Mouse (Mus musculus): ENCODE measurements at regions not wholly inside any gene's neighbourhood (a gene's known extent, or its start where the extent isn't known, plus 50 kb on each side); places are given as distances from the start of the nearest gene placed in this dataset.

DNA sequence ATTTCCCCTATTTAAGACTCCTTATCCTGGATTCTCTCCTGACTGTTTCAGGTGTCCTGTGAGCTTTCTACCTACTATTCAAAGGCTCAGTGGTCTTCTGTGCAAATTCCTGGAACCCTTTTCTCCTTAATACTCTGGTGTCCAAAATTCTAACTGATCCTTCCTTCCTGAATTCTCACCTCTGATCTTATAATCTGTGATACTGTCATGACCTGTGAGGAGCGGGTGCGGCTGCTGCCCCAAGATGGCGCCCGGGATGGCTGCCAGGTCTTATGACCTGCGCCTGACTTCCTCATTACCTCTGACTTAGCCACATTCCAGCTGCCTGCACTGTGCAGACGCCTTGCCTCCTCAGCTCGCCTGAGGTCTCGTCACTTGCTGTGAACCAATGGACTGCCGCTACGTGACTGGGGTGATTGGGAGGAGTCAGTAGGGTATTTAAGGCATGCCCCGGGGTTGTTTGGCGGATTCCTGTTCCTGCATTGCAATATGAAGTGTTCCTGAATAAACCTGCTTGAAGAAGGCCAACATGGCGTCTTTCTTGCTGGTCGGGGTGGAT, 131.2 kb downstream of the Ptbp2 start:
- DNase-seq: no peak

DNA sequence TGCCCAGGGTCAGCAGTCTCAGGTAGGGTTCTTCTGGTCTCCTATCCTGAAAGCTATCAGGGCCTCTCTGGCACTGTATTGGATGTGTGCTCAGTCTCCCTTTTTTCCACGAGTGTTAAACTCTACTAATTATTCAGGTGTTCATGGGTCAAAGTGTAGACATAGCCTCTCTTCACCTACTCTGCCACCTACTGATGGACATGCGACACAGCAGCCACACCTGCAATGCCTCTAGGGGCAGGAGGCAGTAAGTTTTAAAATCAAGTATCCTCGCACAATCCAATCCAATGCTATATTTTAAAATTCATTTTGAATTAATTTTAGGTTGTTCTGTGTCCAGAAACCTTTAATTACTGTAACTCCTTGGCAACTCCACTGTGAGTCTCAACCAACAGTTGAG, 145.6 kb downstream of the Ptbp2 start:
- no peak for DNase-seq

DNA sequence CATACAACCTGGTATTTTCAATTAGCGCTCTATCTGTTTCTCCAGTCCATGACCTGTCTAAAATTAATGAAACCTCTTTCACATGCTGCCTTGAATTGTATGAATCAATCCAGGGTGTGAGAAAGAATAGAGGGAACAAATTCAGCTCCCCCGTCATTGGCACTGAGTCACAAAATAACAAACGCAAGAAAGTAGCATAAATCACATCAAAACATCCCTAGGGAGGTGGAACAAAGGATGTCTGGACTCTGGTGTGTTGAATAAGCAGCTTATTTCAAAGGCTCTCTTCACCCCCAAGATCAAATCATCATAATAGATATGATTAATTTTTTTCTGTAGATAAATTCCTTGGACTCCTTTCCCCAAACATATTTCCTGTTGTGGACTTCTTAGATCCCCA, 148.6 kb downstream of the Ptbp2 start:
- DNase-seq: no peak

DNA sequence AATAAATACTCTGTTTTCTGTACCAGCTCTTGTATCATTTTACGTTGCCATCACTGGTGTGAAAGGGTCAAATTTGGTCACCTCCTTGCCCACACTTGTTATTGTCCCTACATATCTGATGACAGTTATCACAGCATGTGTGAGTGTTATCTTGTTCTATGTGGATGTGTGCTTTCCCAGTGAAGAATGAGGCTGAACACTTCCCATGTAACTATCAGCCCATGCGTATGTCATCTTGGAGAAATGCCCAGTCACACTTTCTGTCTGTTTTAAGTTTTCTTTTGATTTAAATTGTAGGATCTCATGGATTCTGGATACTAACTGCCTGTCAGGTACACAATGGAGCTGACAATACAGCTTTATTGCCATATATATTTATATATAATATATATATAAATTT, 150.8 kb downstream of the Ptbp2 start:
- DNase-seq: no peak

- DNase-seq: no peak
These were observed 178.2 kb downstream of the Ptbp2 start for GRCm38 (mm10) chr3:119606116-119606515.

GRCm38 (mm10) chr3:119588872-119589416, 195.3 kb downstream of the Ptbp2 start:
- no peak for DNase-seq

- no peak for DNase-seq
These were observed 196.3 kb downstream of the Ptbp2 start for GRCm38 (mm10) chr3:119587971-119588370.

GRCm38 (mm10) chr3:119575516-119575915, 208.8 kb downstream of the Ptbp2 start:
- no peak for DNase-seq

DNA sequence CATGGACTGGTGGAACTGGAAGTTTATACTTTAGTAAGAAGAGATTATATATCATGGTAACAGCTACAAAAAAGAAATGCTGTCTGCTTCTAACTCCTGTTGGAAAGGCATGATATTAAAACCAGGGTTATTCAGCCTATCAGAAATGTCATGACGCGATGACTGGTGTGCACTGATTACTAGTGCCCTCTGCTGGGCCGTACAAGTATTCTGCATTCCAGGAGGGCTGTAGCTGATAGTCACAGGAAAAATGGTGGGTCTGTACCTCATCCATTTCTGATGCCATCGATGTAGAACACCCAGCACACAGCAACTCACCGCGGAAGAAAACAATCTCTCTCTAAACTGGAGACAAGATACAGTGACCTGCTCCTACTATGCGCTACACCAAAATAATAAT, 246.4 kb downstream of the Ptbp2 start:
- no peak for DNase-seq

DNA sequence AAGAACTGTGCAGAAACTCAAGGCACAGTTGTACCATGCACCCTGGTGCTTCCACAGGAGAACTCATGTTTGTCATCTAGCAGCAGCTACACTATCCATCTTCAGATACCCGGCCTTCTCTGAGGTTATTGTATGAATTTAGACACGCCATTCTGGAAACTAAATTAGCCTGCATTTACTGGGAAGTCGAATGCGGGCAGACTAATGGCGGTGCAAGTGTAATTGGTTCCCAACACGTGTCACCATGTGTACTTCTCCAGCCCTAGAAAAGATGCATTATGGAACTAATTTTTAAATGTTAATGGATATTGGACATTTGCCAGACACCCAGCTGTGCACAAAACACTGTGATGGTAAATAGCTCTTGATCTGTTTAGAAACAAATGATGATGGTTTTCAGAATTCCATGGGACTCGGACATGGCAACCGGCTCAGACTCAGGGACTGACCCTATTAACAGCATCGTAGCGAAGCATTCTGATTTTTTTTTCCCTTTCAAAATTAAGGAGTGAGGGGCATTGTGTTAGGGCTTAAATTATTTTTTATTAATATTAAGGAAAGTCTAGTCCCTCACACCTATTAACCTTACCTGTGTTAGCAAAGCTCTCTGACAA, 259.6 kb downstream of the Ptbp2 start:
- DNase-seq: no peak

DNA sequence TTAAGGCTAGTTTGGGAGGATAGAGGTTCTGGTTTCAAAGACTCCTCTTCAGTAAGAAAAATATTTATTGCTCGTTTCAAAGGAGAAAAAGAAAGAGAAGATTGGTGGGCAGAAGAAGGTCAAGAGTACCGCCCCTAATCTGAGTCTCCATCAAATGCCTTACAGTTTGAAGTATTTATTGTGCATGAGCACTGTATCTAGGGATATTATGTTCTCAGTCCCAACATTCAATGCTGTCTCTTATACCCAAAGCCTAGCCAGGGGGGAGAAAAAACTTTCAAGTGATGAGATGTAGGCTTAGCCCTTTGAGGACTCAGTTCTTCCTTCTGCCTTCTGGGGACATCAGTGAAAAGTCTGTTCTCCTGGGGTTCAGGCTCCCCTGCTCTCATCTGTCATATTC, 271.7 kb downstream of the Ptbp2 start:
- DNase-seq: no peak

- no peak for DNase-seq
These were observed 275.1 kb downstream of the Ptbp2 start for GRCm38 (mm10) chr3:119509132-119509531.

- DNase-seq: no peak
These were observed 280.7 kb downstream of the Ptbp2 start for GRCm38 (mm10) chr3:119503471-119503972.

DNA sequence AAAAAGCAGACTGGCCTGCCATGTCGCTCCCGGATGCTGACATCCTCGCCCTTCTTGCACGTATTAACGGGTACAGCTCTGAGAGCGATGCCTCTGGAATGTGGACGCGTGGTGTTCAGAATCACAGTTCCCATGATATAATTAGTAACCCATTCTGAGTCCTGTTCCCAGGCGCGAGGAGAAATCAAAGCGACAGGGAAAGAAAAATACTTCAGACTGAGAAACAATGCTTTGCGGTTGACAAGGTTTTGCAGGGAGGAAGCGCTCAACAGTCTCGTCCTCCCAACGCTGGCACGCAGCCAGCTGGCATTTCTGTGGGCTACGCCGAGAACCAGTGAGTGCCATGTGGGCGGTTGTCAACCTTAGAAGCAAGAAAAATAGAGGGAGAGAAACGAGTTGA, 285.6 kb downstream of the Ptbp2 start:
- DNase-seq: peak; percentile 68 to 73

GRCm38 (mm10) chr3:119497880-119498279, 286.4 kb downstream of the Ptbp2 start:
- DNase-seq: no peak

- DNase-seq: no peak
These were observed 289.7 kb downstream of the Ptbp2 start for GRCm38 (mm10) chr3:119494580-119494979.

- no peak for DNase-seq
These were observed 291.6 kb downstream of the Ptbp2 start for GRCm38 (mm10) chr3:119492627-119493026.

DNA sequence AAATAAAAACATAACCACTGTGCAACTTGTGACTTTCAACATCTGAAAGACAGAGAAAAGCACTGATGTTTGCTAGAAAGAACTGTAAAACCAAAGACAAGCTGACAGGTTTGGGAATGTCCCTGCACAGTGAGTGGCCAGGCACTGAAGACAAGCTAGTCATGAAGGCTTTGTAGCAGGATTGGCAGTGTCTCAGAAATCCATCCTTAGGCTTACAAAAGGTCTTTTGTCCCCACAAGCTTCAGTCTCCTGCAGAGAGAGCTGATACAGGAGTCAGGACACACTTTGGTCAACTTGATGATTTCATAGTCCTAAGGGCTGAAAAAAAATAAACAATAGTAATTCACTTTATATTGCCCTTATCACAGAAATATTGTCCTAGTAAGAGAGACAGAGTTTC, 294.9 kb downstream of the Ptbp2 start:
- no peak for DNase-seq
